8 mouse cellular contexts compared by ENCODE assay signal in the genomic region with DNA sequence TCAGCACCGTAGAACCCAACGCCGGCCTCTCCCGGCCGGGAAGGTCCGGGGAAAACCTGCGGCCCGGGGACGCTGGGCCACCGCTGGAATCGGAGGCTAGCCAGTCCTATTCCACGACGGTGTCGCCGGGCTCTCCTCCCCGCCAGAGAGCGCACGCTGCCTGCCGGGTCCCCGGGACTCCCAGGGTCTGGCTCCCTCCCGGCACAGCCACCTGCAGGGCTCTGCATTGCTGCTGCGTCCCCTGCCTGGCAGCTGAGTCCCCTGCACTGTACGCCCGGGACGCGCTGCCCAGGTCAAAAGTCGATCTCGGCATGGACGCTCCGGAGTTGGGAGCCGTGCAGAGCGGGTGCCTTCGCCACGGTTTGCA.
DNase-seq lines count a peak whose midpoint lies in the region; ATAC-seq and TF ChIP-seq lines count a peak whose summit lies in the region.

No protein-coding gene starts in this region.

- H3K9ac ChIP-seq in liver, adult 2 months (ENCODE audit: low read depth, low read length) = peak overlapping the region; percentile 94
- H3K9ac ChIP-seq in midbrain, embryonic 15.5 days = peak overlapping the region; percentile 77

- H3K4me2 ChIP-seq in midbrain, embryonic 15.5 days = peak overlapping the region; percentile 98

- H3K27ac ChIP-seq in kidney, adult 2 months (ENCODE audit: insufficient read depth, low read depth, low read length) = peak overlapping the region; percentile 77
- peak overlapping the region; percentile 68 for H3K27ac ChIP-seq in liver, adult 2 months (replicated peaks; ENCODE audit: insufficient read depth, low read depth, low read length)
- H3K27ac ChIP-seq in midbrain, embryonic 15.5 days = peak overlapping the region; percentile 78
- H3K27ac ChIP-seq in spleen, adult 2 months (ENCODE audit: insufficient read depth, low read length) = 0 out of 2 replicates have a peak overlapping the region, but pooled peaks have one; percentile 9

- no peak for ATAC-seq in erythroblast, adult 5-6 weeks (replicated peaks; ENCODE audit: low FRiP score, poor library complexity, severe bottlenecking)
- peak; percentile 89 for ATAC-seq in midbrain, embryonic 15.5 days (replicated peaks)

- peaks cover 78% of the 10 kb centered on the region for H3K27me3 ChIP-seq in erythroblast, embryonic 14.5 days (ENCODE audit: control insufficient read depth)
- no peaks in the 10 kb centered on the region for H3K27me3 ChIP-seq in kidney, adult 2 months (replicated peaks; ENCODE audit: control insufficient read depth, insufficient read depth, low read length)
- no peaks in the 10 kb centered on the region for H3K27me3 ChIP-seq in liver, adult 2 months (ENCODE audit: control insufficient read depth, insufficient read depth, low read length)
- 0 out of 2 replicates have a peak, but pooled peaks cover 4% of the 10 kb centered on the region for H3K27me3 ChIP-seq in midbrain, embryonic 15.5 days (replicated peaks)
- peaks cover 9% of the 10 kb centered on the region for H3K27me3 ChIP-seq in spleen, adult 2 months (ENCODE audit: control insufficient read depth, insufficient read depth, low read length)

- H3K36me3 ChIP-seq in erythroblast, embryonic 14.5 days (ENCODE audit: control insufficient read depth) = no peaks in the 10 kb centered on the region
- H3K36me3 ChIP-seq in kidney, adult 2 months (ENCODE audit: control insufficient read depth, insufficient read depth, low read length) = no peaks in the 10 kb centered on the region
- H3K36me3 ChIP-seq in liver, adult 2 months (ENCODE audit: control insufficient read depth, insufficient read depth, low read length) = no peaks in the 10 kb centered on the region
- H3K36me3 ChIP-seq in midbrain, embryonic 15.5 days (replicated peaks) = no peaks in the 10 kb centered on the region
- H3K36me3 ChIP-seq in spleen, adult 2 months (ENCODE audit: control insufficient read depth, insufficient read depth, low read length) = no peaks in the 10 kb centered on the region

- TF ChIP-seq POLR2A in kidney, adult 2 months (IDR thresholded peaks at IDR 0.05; ENCODE audit: low read depth, low read length) = no peak
- no peak for TF ChIP-seq POLR2A in liver, adult 2 months (IDR thresholded peaks at IDR 0.05; ENCODE audit: extremely low read depth, insufficient read depth, low read length)
- no peak for TF ChIP-seq POLR2A in spleen, adult 2 months (IDR thresholded peaks at IDR 0.05; ENCODE audit: low read depth, low read length)

- peak; percentile 45 for TF ChIP-seq CTCF in kidney, adult 2 months (conservative IDR thresholded peaks at IDR 0.05; ENCODE audit: insufficient read depth, insufficient read length, low read depth, low read length)
- peak; percentile 56 for TF ChIP-seq CTCF in liver, adult 2 months (IDR thresholded peaks at IDR 0.05; ENCODE audit: low read depth, low read length)
- TF ChIP-seq CTCF in spleen, adult 2 months (IDR thresholded peaks at IDR 0.05; ENCODE audit: extremely low read depth, insufficient read depth, insufficient read length, insufficient replicate concordance) = peak; percentile 16; the same call in 1 of the 2 replicates

- H3K79me2 ChIP-seq in liver, adult 2 months (ENCODE audit: control insufficient read depth, insufficient read depth, low read length) = peaks cover 8% of the 10 kb centered on the region; the same call in 1 of the 2 replicates

- H3K9me3 ChIP-seq in erythroblast, embryonic 14.5 days (ENCODE audit: control insufficient read depth, low read length) = peaks cover 5% of the 10 kb centered on the region; the same call in 1 of the 2 replicates
- H3K9me3 ChIP-seq in midbrain, embryonic 15.5 days = no peaks in the 10 kb centered on the region

- DNase-seq in embryo, embryonic 11.5 days (ENCODE audit: low read depth, low spot score) = peak; percentile 45
- DNase-seq in heart, adult 8-10 months (ENCODE audit: low spot score) = peak; percentile 68
- peak; percentile 84 for DNase-seq in kidney, adult 2 months
- peak; percentile 68 for DNase-seq in liver, adult 2 months (ENCODE audit: extremely low read depth, low read depth, low spot score)
- DNase-seq in spleen, adult 2 months (ENCODE audit: low read depth in 1 of 2, low spot score in 2 of 2) = peak in 1 of 2 experiments; percentile 48

- H3K4me3 ChIP-seq in erythroblast, embryonic 14.5 days (replicated peaks) = peak overlapping the region; percentile 69
- peak overlapping the region; percentile 92 for H3K4me3 ChIP-seq in kidney, adult 2 months (ENCODE audit: insufficient read depth, low read depth, low read length)
- peak overlapping the region; percentile 92 for H3K4me3 ChIP-seq in liver, adult 2 months (ENCODE audit: insufficient read depth, low read depth, low read length)
- peak overlapping the region; percentile 86 for H3K4me3 ChIP-seq in midbrain, embryonic 15.5 days
- H3K4me3 ChIP-seq in spleen, adult 2 months (ENCODE audit: extremely low read depth, insufficient read depth, insufficient read length) = peak overlapping the region; percentile 69

- 3% methylated on average over 34 of the region's 34 CpGs for WGBS in kidney, adult 2 months
- under 1% methylated on average over 34 of the region's 34 CpGs for WGBS in liver, adult 2 months
- WGBS in midbrain, embryonic 15.5 days = under 1% methylated on average over 33 of the region's 34 CpGs
- WGBS in spleen, adult 2 months = 1% methylated on average over 34 of the region's 34 CpGs

- peaks cover 35% of the 10 kb centered on the region for H3K4me1 ChIP-seq in erythroblast, embryonic 14.5 days (ENCODE audit: control insufficient read depth)
- peaks cover 4% of the 10 kb centered on the region; the same call in 1 of the 2 replicates for H3K4me1 ChIP-seq in kidney, adult 2 months (ENCODE audit: control insufficient read depth, insufficient read depth, low read length)
- H3K4me1 ChIP-seq in liver, adult 2 months (ENCODE audit: control insufficient read depth, insufficient read depth, low read length) = peaks cover 11% of the 10 kb centered on the region
- H3K4me1 ChIP-seq in midbrain, embryonic 15.5 days = peaks cover 32% of the 10 kb centered on the region
- no peaks in the 10 kb centered on the region; the same call in none of the 2 replicates for H3K4me1 ChIP-seq in spleen, adult 2 months (ENCODE audit: control insufficient read depth, insufficient read depth, insufficient read length)

Comparison
In these comparisons a context has a peak if more than half of its experiments do, and no peak if none do; other contexts are left out.
1. H3K27ac ChIP-seq: peak in every context shown above with its lines; median percentile 78 in midbrain, embryonic 15.5 days; 77 in kidney, adult 2 months; 68 in liver, adult 2 months; 9 in spleen, adult 2 months.